Mouse (Mus musculus) lung, postnatal 4 days (tissue): ENCODE results near the gene Mfsd5.

ENCODE experiments used
- DNase-seq, 2 experiments: peaks; one replicate each; pipeline ENCODE4 v3.0.0; 2021

The Mfsd5 gene

DNA sequence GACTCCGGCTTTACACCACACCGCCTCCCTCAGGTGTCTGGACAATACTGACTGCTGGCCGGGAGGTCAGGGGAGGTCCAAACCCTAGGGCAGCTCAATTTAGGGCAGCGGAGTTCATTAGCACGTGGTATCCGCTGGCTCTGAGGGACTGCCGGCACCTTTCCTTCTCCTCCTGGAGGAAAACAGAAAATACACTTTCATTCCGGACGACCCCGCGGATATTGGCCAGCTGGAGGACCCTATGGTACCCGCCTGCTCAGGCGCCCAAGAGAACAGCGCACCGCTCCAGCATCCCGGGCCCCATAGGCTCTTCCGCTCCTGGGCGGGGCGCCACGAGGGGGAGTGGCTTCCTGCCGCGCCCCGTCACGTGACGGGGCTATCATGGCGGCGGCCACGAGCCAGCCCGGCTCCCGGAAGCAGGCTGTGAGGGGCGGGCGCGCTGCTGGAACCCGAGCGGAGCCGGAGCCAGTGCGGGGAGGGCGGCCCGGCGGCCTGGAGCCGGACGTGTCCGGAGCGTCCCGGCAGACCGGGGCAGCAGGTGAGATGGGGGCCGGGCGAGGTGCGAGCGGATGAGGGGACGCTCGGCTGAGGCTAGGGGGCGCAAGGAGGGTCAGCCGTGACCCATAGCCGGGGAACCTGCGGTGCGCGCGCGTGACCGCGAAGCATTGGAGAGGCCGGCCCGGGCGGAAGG is at the start of gene Mfsd5:
Gene Mfsd5 (plus strand): TSS at position 363 of the 691 bp plus-strand sequence.
- DNase-seq: peak; percentile 91 to 93

GRCm38 (mm10) chr15:102230408-102231321 is 48.6 kb upstream of the Mfsd5 start:
- DNase-seq: no peak

DNA sequence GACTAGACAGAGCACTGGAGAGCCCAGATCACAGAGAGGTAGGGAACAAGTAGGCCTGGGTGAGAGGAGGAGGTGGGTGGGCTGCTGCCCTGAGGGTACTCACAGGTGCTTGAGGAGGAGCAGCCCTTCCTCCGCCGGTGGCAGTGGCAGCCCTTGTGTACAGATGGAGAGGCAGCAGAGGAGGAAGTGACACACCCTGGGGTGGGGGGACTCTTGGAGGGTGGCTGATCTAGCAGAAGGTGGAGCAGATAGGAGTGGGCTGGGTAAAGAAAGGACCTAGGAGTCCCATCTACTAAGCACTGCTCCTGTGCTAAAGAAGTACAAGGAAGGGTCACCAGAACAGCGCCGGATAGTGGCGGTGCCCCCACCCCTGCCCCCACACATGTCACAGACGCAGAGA is 47.5 kb upstream of the Mfsd5 start, which contains the start of gene Itgb7:
Gene Itgb7 (minus strand): TSS at position 197 of the 400 bp plus-strand sequence.
- peak; percentile 46 to 58 for DNase-seq

DNA sequence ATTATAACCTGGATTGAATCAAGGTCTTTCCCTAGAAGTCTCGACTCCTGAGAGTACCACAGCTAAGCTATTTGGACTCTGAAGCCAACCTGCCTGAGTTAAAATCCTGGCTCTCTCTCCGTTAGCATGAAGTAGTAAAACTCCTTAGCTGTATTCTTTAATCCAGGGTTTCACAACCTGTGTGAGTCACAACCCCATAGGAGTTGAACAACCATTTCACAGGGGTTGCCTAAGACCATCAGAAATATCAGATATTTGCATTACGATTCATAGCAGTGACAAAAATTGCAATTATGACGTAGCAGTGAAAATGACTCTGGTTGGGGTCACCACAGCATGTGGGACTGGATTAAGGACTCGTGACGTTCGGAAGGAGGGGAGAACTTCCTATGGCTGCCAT is 46.5 kb upstream of the Mfsd5 start:
- no peak for DNase-seq

GRCm38 (mm10) chr15:102233896-102234295 is 45.4 kb upstream of the Mfsd5 start:
- no peak for DNase-seq

GRCm38 (mm10) chr15:102235371-102236027 is 43.8 kb upstream of the Mfsd5 start:
- DNase-seq: peak; percentile 55 to 71

GRCm38 (mm10) chr15:102238543-102239259 is 40.6 kb upstream of the Mfsd5 start:
- DNase-seq: no peak

DNA sequence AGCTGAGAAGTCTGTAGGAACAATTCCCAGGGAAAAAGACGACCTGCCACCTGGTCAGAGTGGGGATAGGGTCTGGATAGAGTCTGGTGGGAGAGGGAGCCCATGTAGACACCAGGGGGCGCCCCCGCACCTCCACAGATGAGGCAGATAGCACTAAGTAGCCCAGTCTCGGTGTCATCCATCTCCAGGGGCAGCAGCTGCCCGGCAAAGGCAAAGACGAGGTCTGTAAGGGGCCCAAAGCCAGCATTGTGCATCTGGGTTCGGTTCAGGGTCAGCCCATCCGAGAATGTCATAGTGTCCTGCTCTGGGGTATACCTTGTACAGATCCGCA is 40.0 kb upstream of the Mfsd5 start:
- peak; percentile 85 to 88 for DNase-seq

DNA sequence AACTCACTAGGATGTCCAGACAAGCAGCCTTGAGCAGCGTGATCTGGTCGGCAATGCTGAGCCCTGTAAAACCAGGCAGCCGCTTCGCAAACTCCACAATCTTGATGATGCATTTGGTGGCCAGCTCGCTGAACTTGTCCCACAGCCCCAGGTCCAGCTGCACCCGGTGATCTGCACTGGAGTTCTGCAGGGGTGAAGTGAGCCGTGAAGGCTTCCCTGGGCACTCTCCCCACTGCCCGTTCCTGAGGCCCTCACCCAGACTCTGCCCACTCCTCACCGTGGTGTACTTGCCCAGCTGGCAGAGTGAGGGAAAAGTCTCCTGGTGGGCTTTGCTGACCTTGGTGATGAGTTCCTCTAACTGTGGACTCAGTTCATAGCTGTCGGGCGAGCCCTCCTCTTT is 39.4 kb upstream of the Mfsd5 start:
- no peak for DNase-seq

- peak; percentile 67 to 84 for DNase-seq
Measured at GRCm38 (mm10) chr15:102240607-102241006, 38.6 kb upstream of the Mfsd5 start.

DNA sequence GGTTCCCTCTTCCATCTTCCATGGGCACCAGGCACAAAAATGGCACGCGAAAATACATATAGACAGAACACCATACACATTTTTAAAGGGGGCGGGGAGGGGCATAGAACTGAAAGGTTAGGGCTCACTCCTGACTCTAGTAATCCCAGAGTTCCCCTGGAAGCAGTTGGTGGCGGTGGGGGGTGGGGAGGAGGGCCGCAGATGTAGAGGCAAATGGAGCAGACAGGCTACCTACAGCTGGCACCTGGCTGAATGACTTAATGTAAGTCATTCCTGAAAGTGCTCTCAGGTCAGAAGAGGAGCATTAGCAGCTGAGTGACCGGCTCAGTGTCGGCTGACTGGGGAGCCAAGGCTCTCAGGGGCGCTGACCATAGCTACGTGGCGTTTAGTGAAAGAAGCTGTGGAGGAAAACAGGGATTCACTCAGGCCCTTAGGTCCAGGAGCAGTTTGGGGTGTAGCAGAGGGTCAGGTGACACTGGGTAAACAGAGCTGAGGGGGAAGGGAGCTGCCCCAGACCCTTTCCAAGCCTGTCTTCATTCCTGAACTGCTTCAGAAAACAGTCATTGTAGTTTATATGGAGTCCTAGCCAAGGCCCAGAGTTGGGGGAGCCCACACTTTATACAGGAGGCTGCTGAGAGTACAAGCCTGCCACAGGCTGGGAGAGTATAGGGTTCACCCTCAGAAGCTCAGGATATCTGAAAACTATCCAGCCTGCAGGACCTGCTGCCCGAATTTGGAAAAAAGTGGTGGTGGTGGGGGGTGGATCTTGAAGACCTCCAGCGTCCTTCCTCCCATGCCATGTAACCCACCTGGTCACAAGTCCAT is 36.6 kb upstream of the Mfsd5 start:
- DNase-seq: no peak

- peak; percentile 90 for DNase-seq
Measured at GRCm38 (mm10) chr15:102243229-102244190, 35.7 kb upstream of the Mfsd5 start.

DNA sequence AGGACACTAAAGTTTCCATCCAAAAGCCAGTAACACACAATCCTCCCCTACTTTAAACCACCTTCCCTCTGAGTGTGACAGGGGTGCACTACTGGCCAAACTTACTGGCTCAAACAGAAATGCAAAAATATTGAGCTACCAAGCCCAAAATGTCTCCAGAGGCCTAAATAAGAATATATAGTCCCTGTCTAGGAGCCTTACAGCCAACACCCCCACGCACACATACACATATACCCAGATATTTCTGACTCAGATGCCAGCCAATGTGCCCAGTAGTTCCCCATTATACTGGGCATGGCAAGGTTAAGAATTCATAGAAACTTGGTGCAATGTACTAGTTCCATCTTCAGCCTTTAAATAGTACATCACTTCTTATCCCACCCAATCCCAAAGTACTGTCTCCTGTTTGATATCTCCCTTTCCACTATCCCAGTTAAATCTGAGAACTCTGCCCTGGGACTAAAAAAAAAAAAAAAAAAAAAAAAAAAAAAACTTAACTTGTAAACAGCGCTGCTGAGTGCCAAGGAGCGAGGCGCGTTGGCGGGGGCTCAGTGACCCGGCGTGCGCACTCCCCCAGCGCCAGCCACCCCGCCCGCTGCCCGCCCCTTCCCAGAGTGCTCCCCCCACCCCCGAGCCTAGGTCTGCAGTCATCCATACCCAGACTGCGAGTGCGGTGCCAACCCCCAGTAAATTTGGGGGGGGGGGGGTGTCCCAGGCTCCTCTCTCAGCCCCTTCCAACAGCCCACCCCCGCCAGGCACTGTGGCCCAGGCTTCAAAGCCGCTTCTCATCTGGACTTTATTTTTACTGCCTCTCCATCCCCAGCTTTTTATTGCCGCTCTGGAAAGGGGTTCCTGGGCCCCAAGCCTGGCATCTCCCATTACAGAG is 34.7 kb upstream of the Mfsd5 start:
- peak in 1 of 2 experiments; percentile 72 for DNase-seq

DNA sequence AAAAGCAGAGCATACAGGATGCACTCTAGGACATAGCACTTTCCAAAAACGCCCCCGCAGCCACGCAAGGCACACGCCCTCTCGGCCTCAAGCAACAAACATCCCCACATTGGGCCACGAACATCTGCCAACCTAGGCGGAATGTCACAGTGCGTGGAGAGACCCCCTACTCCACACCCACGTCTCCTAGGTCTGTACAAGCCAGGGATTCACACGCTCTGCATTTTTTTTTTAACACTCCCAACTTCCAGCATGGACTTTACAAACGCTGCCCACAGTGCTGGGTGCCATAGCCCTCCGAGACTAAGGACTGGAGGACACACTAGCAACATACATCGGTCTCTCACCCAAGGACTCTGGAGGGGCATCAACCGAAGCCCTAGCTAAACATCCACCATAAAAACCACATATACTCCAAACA is 33.8 kb upstream of the Mfsd5 start:
- peak in 1 of 2 experiments; percentile 46 for DNase-seq

- peak; percentile 86 to 90 for DNase-seq
Measured at GRCm38 (mm10) chr15:102245891-102246741, 33.1 kb upstream of the Mfsd5 start.

DNA sequence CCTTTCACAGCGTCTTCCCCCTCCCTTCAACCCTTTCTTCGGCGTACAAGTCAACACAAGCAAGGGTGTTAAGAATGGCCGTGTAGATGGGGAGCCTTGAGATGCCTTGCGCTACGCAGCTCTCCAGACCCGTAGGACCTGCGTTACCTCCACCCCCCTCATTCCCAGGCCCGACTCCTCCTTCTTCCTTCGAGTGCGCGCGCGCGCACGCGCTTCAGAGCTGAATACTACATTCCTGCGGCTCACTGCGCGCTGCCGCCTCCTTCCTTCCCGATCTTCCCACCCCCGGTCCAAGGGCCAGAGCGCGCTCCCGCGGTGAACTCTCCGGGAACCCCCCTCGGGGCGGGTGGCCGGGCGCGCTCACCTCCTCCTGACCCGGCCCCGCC is 32.4 kb upstream of the Mfsd5 start:
- peak; percentile 97 to 99 for DNase-seq

- DNase-seq: peak; percentile 85 to 90
Measured at GRCm38 (mm10) chr15:102247252-102248130, 31.8 kb upstream of the Mfsd5 start.
